Mouse (Mus musculus) midbrain, embryonic 14.5 days (tissue): ENCODE results near the gene Wfikkn2. TPM values are rescaled to one million over a fixed set of nuclear protein-coding genes. Genes with fewer than 3 reads are reported as not detected.

Experiments used
- ATAC-seq: fragments of 200-750 bp; cut with Nextera tagmentation; 2 replicates; pipeline ENCODE4 v1.8.0; 2017; ENCODE audit warnings: moderate number of reproducible peaks, moderate library complexity; ENCODE audit not compliant: low FRiP score, low TSS enrichment
- DNase-seq: peaks from one replicate; pipeline ENCODE4 v3.0.0-alpha.2; 2015
- H3K27ac ChIP-seq: fragments of 300-500 bp; sonication (generic); replicated peaks from 2 replicates; pipeline ENCODE4 v1.5.1; 2014; ENCODE audit warnings: mild to moderate bottlenecking, low read depth, low read length, moderate library complexity
- H3K27me3 ChIP-seq: fragments of 300-500 bp; sonication (generic); 2 replicates; pipeline ENCODE4 v1.6.1; 2014; ENCODE audit warnings: low read length, control low read depth, mixed read lengths; ENCODE audit not compliant: control insufficient read depth, insufficient read depth
- H3K36me3 ChIP-seq: fragments of 300-500 bp; sonication (generic); 2 replicates; pipeline ENCODE4 v1.6.1; 2014; ENCODE audit warnings: low read length, control low read depth; ENCODE audit not compliant: control insufficient read depth, insufficient read depth
- H3K4me1 ChIP-seq: fragments of 300-500 bp; sonication (generic); 2 replicates; pipeline ENCODE4 v1.6.1; 2014; ENCODE audit warnings: mild to moderate bottlenecking, antibody characterized with exemption, low read length, control low read depth; ENCODE audit not compliant: control insufficient read depth, insufficient read depth
- H3K4me2 ChIP-seq: fragments of 300-500 bp; sonication (generic); 2 replicates; pipeline ENCODE4 v1.6.1; 2014; ENCODE audit warnings: mild to moderate bottlenecking, low read length, moderate library complexity
- H3K4me3 ChIP-seq: fragments of 300-500 bp; sonication (generic); replicated peaks from 2 replicates; pipeline ENCODE4 v1.5.1; 2014; ENCODE audit warnings: low read depth, low read length
- H3K9ac ChIP-seq: fragments of 300-500 bp; sonication (generic); replicated peaks from 2 replicates; pipeline ENCODE4 v1.6.1; 2014; ENCODE audit warnings: mild to moderate bottlenecking, low read length, moderate library complexity
- H3K9me3 ChIP-seq: fragments of 300-500 bp; sonication (generic); 2 replicates; pipeline ENCODE4 v1.6.1; 2016; ENCODE audit warnings: low read length, control low read depth, mixed read lengths; ENCODE audit not compliant: control insufficient read depth
- WGBS: fragments of 180-500 bp; shearing (Covaris S2); extraction: QIAGEN DNeasy Blood & Tissue Kit; methylation state at CpG from one replicate; pipeline ENCODE4 v1.1.7; 2014; 5-methylcytosine and 5-hydroxymethylcytosine counted together
- polyA plus RNA-seq: library from polyadenylated mRNA; unstranded; fragments of >200 nt; fragmentation: Nextera tagmentation; extraction: Ambion mirVana; gene quantifications from 2 replicates; pipeline ENCODE4 v1.2.1, GENCODE M21; 2014

Wfikkn2 gene
- polyA plus RNA-seq, 1 experiment from 2014 or later, result 2.0 TPM

- Histone ChIP-seq H3K27ac (no peak overlapping the region), H3K36me3 (no peaks in the 10 kb centered on the region), H3K4me2 (no peak overlapping the region), H3K4me1 (no peaks in the 10 kb centered on the region), H3K9ac (no peak overlapping the region), H3K9me3 (no peaks in the 10 kb centered on the region), H3K27me3 (no peaks in the 10 kb centered on the region), H3K4me3 (no peak overlapping the region)
- no peak for ATAC-seq
- WGBS, result 82% methylated on average over 3 of the region's 3 CpGs
- no peak for DNase-seq
Measured at GRCm38 (mm10) chr11:94196311-94196710, 49.5 kb downstream of the Wfikkn2 start.

GRCm38 (mm10) chr11:94193109-94193508 is 52.7 kb downstream of the Wfikkn2 start:
- WGBS, result 44% methylated on average over 2 of the region's 2 CpGs
- no peak for DNase-seq
- H3K4me2 ChIP-seq, result no peak overlapping the region
- no peak for ATAC-seq
- H3K27ac ChIP-seq, result no peak overlapping the region
- no peaks in the 10 kb centered on the region for H3K36me3 ChIP-seq
- H3K9me3 ChIP-seq, result no peaks in the 10 kb centered on the region
- no peak overlapping the region for H3K9ac ChIP-seq
- no peak overlapping the region for H3K4me3 ChIP-seq
- no peaks in the 10 kb centered on the region for H3K27me3 ChIP-seq
- H3K4me1 ChIP-seq, result no peaks in the 10 kb centered on the region

GRCm38 (mm10) chr11:94190665-94191064 is 55.1 kb downstream of the Wfikkn2 start:
- no peak overlapping the region for H3K27ac ChIP-seq
- no peaks in the 10 kb centered on the region for H3K9me3 ChIP-seq
- DNase-seq (no peak), ATAC-seq (no peak)
- no peaks in the 10 kb centered on the region for H3K36me3 ChIP-seq
- H3K4me2 ChIP-seq, result no peak overlapping the region
- H3K9ac ChIP-seq, result no peak overlapping the region
- WGBS, result 82% methylated on average over 5 of the region's 5 CpGs
- no peaks in the 10 kb centered on the region for H3K27me3 ChIP-seq
- no peak overlapping the region for H3K4me3 ChIP-seq
- no peaks in the 10 kb centered on the region for H3K4me1 ChIP-seq

DNA sequence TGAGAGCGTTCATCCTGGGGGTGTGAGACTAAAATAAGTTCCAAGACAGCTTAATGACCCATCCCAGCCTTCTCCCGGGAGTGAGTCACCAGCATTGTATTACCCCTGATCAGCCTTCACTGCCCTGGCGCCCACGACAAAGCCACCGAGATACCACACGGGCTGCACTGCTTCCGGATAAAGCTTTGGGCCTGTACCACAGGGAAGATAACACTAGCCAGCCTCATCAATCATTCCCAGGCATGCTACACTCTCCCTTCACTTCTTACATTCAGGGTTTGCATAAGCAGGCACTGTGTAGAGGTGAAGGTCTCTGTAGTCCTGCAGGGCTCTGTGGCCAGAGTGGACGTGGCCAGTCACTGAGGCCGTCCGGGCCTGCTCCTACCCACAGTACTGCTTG is 56.2 kb downstream of the Wfikkn2 start:
- no peaks in the 10 kb centered on the region for H3K36me3 ChIP-seq
- no peak overlapping the region for H3K9ac ChIP-seq
- no peak for ATAC-seq
- no peak overlapping the region for H3K4me3 ChIP-seq
- no peak overlapping the region for H3K4me2 ChIP-seq
- no peaks in the 10 kb centered on the region for H3K27me3 ChIP-seq
- H3K4me1 ChIP-seq, result no peaks in the 10 kb centered on the region
- H3K9me3 ChIP-seq, result no peaks in the 10 kb centered on the region
- 79% methylated on average over 10 of the region's 10 CpGs for WGBS
- no peak for DNase-seq
- no peak overlapping the region for H3K27ac ChIP-seq

Other genes starting within 250 kb of the Wfikkn2 start
- gene Spag9, start 249.9 kb downstream of the Wfikkn2 start, polyA plus RNA-seq, result 112 and 140 TPM in 2 replicates
- 29.5 and 34.7 TPM in 2 replicates for gene Tob1, start 34.6 kb downstream of the Wfikkn2 start, polyA plus RNA-seq
- 0.50 and 0.57 TPM in 2 replicates for gene Gm21885, start 35.9 kb upstream of the Wfikkn2 start, polyA plus RNA-seq
- 122 and 144 TPM in 2 replicates for gene Luc7l3, start 76.0 kb upstream of the Wfikkn2 start, polyA plus RNA-seq
- gene Ankrd40, start 82.0 kb upstream of the Wfikkn2 start, polyA plus RNA-seq, result 11.9 and 13.1 TPM in 2 replicates
- 0.19 and 0.50 TPM in 2 replicates for gene Abcc3, start 147.0 kb upstream of the Wfikkn2 start, polyA plus RNA-seq
- gene Cacna1g, start 228.2 kb upstream of the Wfikkn2 start, polyA plus RNA-seq, result 20.1 and 22.7 TPM in 2 replicates
- gene Spata20, start 240.2 kb upstream of the Wfikkn2 start, polyA plus RNA-seq, result 0.42 and 0.54 TPM in 2 replicates